Mouse (Mus musculus): ENCODE results near the gene Plcxd3. TPM values are rescaled to one million over a fixed set of nuclear protein-coding genes. Genes with fewer than 3 reads are reported as not detected.

Gene Plcxd3
- not detected in 2 replicates for polyA plus RNA-seq (2012; ENCODE audit: insufficient read depth, insufficient read length, missing spikeins)

GRCm38 (mm10) chr15:4375423-4376220 is at the start of gene Plcxd3:
Gene Plcxd3, plus strand, starts transcription at chr15:4375491.
- H3K4me1 ChIP-seq (ENCODE audit: control insufficient read depth, insufficient read depth, low read length): no peaks in the 10 kb centered on the region
- H3K4me3 ChIP-seq (ENCODE audit: insufficient read depth, low read length): no peak within 1 kb of the TSS
- H3K27ac ChIP-seq (ENCODE audit: insufficient read depth, low read depth, low read length): no peak within 1 kb of the TSS
- TF ChIP-seq CTCF (IDR thresholded peaks at IDR 0.05; ENCODE audit: low read depth, low read length): no peak
- no peak for TF ChIP-seq POLR2A (IDR thresholded peaks at IDR 0.05; ENCODE audit: borderline replicate concordance, low read depth, low read length)

- Histone ChIP-seq H3K27ac (ENCODE audit: insufficient read depth, low read depth, low read length) (no peak overlapping the region), H3K4me1 (ENCODE audit: control insufficient read depth, insufficient read depth, low read length) (no peaks in the 10 kb centered on the region), H3K4me3 (ENCODE audit: insufficient read depth, low read length) (no peak overlapping the region)
- no peak for TF ChIP-seq POLR2A (IDR thresholded peaks at IDR 0.05; ENCODE audit: borderline replicate concordance, low read depth, low read length)
- TF ChIP-seq CTCF (IDR thresholded peaks at IDR 0.05; ENCODE audit: low read depth, low read length): no peak
Measured at GRCm38 (mm10) chr15:4331867-4332266, 43.4 kb upstream of the Plcxd3 start.

GRCm38 (mm10) chr15:4341620-4342019 is 33.7 kb upstream of the Plcxd3 start:
- Histone ChIP-seq H3K4me1 (ENCODE audit: control insufficient read depth, insufficient read depth, low read length) (no peaks in the 10 kb centered on the region), H3K27ac (ENCODE audit: insufficient read depth, low read depth, low read length) (no peak overlapping the region), H3K4me3 (ENCODE audit: insufficient read depth, low read length) (no peak overlapping the region)
- TF ChIP-seq CTCF (IDR thresholded peaks at IDR 0.05; ENCODE audit: low read depth, low read length) (no peak), POLR2A (IDR thresholded peaks at IDR 0.05; ENCODE audit: borderline replicate concordance, low read depth, low read length) (no peak)

- TF ChIP-seq CTCF (IDR thresholded peaks at IDR 0.05; ENCODE audit: low read depth, low read length) (no peak), POLR2A (IDR thresholded peaks at IDR 0.05; ENCODE audit: borderline replicate concordance, low read depth, low read length) (no peak)
- Histone ChIP-seq H3K27ac (ENCODE audit: insufficient read depth, low read depth, low read length) (no peak overlapping the region), H3K4me3 (ENCODE audit: insufficient read depth, low read length) (no peak overlapping the region), H3K4me1 (ENCODE audit: control insufficient read depth, insufficient read depth, low read length) (no peaks in the 10 kb centered on the region)
Measured at GRCm38 (mm10) chr15:4348816-4349553, 26.3 kb upstream of the Plcxd3 start.

GRCm38 (mm10) chr15:4356397-4356796 is 18.9 kb upstream of the Plcxd3 start:
- Histone ChIP-seq H3K4me3 (ENCODE audit: insufficient read depth, low read length) (no peak overlapping the region), H3K4me1 (ENCODE audit: control insufficient read depth, insufficient read depth, low read length) (no peaks in the 10 kb centered on the region), H3K27ac (ENCODE audit: insufficient read depth, low read depth, low read length) (no peak overlapping the region)
- TF ChIP-seq POLR2A (IDR thresholded peaks at IDR 0.05; ENCODE audit: borderline replicate concordance, low read depth, low read length): no peak
- no peak for TF ChIP-seq CTCF (IDR thresholded peaks at IDR 0.05; ENCODE audit: low read depth, low read length)

- Histone ChIP-seq H3K27ac (ENCODE audit: insufficient read depth, low read depth, low read length) (no peak overlapping the region), H3K4me1 (ENCODE audit: control insufficient read depth, insufficient read depth, low read length) (no peaks in the 10 kb centered on the region), H3K4me3 (ENCODE audit: insufficient read depth, low read length) (no peak overlapping the region)
- TF ChIP-seq CTCF (IDR thresholded peaks at IDR 0.05; ENCODE audit: low read depth, low read length) (no peak), POLR2A (IDR thresholded peaks at IDR 0.05; ENCODE audit: borderline replicate concordance, low read depth, low read length) (no peak)
Measured at GRCm38 (mm10) chr15:4357706-4358105, 17.6 kb upstream of the Plcxd3 start.

- H3K4me3 ChIP-seq (ENCODE audit: insufficient read depth, low read length): no peak overlapping the region
- no peak overlapping the region for H3K27ac ChIP-seq (ENCODE audit: insufficient read depth, low read depth, low read length)
- H3K4me1 ChIP-seq (ENCODE audit: control insufficient read depth, insufficient read depth, low read length): no peaks in the 10 kb centered on the region
- no peak for TF ChIP-seq CTCF (IDR thresholded peaks at IDR 0.05; ENCODE audit: low read depth, low read length)
- TF ChIP-seq POLR2A (IDR thresholded peaks at IDR 0.05; ENCODE audit: borderline replicate concordance, low read depth, low read length): no peak
Measured at GRCm38 (mm10) chr15:4367801-4368200, 7.5 kb upstream of the Plcxd3 start.

- H3K4me3 ChIP-seq (ENCODE audit: insufficient read depth, low read length): no peak overlapping the region
- TF ChIP-seq POLR2A (IDR thresholded peaks at IDR 0.05; ENCODE audit: borderline replicate concordance, low read depth, low read length) (no peak), CTCF (IDR thresholded peaks at IDR 0.05; ENCODE audit: low read depth, low read length) (no peak)
- no peaks in the 10 kb centered on the region for H3K4me1 ChIP-seq (ENCODE audit: control insufficient read depth, insufficient read depth, low read length)
- no peak overlapping the region for H3K27ac ChIP-seq (ENCODE audit: insufficient read depth, low read depth, low read length)
Measured at GRCm38 (mm10) chr15:4374453-4374990, 769 bp upstream of the Plcxd3 start.

- Histone ChIP-seq H3K4me3 (ENCODE audit: insufficient read depth, low read length) (no peak overlapping the region), H3K4me1 (ENCODE audit: control insufficient read depth, insufficient read depth, low read length) (no peaks in the 10 kb centered on the region), H3K27ac (ENCODE audit: insufficient read depth, low read depth, low read length) (no peak overlapping the region)
- TF ChIP-seq POLR2A (IDR thresholded peaks at IDR 0.05; ENCODE audit: borderline replicate concordance, low read depth, low read length) (no peak), CTCF (IDR thresholded peaks at IDR 0.05; ENCODE audit: low read depth, low read length) (no peak)
Measured at GRCm38 (mm10) chr15:4375031-4375422, 264 bp upstream of the Plcxd3 start.

- Histone ChIP-seq H3K27ac (ENCODE audit: insufficient read depth, low read depth, low read length) (no peak overlapping the region), H3K4me3 (ENCODE audit: insufficient read depth, low read length) (no peak overlapping the region), H3K4me1 (ENCODE audit: control insufficient read depth, insufficient read depth, low read length) (no peaks in the 10 kb centered on the region)
- TF ChIP-seq POLR2A (IDR thresholded peaks at IDR 0.05; ENCODE audit: borderline replicate concordance, low read depth, low read length) (no peak), CTCF (IDR thresholded peaks at IDR 0.05; ENCODE audit: low read depth, low read length) (no peak)
Measured at GRCm38 (mm10) chr15:4376221-4376631, 935 bp downstream of the Plcxd3 start.

All from bone marrow macrophage, adult 2 months (primary cell).